Mouse (Mus musculus): ENCODE measurements around the gene Gm11172.

GRCm38 (mm10) chr16:10769661-10770060, 43.1 kb upstream of the Gm11172 start:
- TF ChIP-seq CTCF (conservative IDR thresholded peaks at IDR 0.05; ENCODE audit: insufficient read depth, insufficient read length, low read depth, low read length) (no peak), POLR2A (IDR thresholded peaks at IDR 0.05; ENCODE audit: low read depth, low read length) (no peak)
